Mouse (Mus musculus): Measurements from ENCODE around the gene Tppp2. TPM values are rescaled to one million over a fixed set of nuclear protein-coding genes. Genes with fewer than 3 reads are reported as not detected.

Tppp2 gene
- total RNA-seq, 2 experiments from 2014 or later: not detected

- intact Hi-C loops (cut with DNase I): loop anchor here (5.0 kb wide), 1 partner anchor 45 kb away; no protein-coding TSS in a partner anchor
- DNase-seq (ENCODE audit: low spot score in 2 of 2): no peak
Observed at GRCm38 (mm10) chr14:51932092-51933020, 14.1 kb downstream of the Tppp2 start.

GRCm38 (mm10) chr14:51939005-51939404 is 20.8 kb downstream of the Tppp2 start:
- no peak for DNase-seq (ENCODE audit: low spot score in 2 of 2)
- intact Hi-C loops (cut with DNase I): no loop called here

- no peak for DNase-seq (ENCODE audit: low spot score in 2 of 2)
- intact Hi-C loops (cut with DNase I): no loop called here
Observed at GRCm38 (mm10) chr14:51940944-51941560, 22.8 kb downstream of the Tppp2 start.

- intact Hi-C loops (cut with DNase I): no loop called here
- no peak for DNase-seq (ENCODE audit: low spot score in 2 of 2)
Observed at GRCm38 (mm10) chr14:51941577-51941976, 23.4 kb downstream of the Tppp2 start.

GRCm38 (mm10) chr14:51942236-51942635 is 24.0 kb downstream of the Tppp2 start:
- no peak for DNase-seq (ENCODE audit: low spot score in 2 of 2)
- intact Hi-C loops (cut with DNase I): no loop called here

- intact Hi-C loops (cut with DNase I): no loop called here
- DNase-seq (ENCODE audit: low spot score in 2 of 2): no peak
Observed at GRCm38 (mm10) chr14:51943336-51943735, 25.1 kb downstream of the Tppp2 start.

GRCm38 (mm10) chr14:51960316-51960715 is 42.1 kb downstream of the Tppp2 start:
- DNase-seq (ENCODE audit: low spot score in 2 of 2): no peak
- intact Hi-C loops (cut with DNase I): no loop called here

- intact Hi-C loops (cut with DNase I): no loop called here
Observed at GRCm38 (mm10) chr14:51967400-51967799, 49.2 kb downstream of the Tppp2 start.

More at GRCm38 (mm10) chr14:51967400-51967799, 49.2 kb downstream of the Tppp2 start:
- DNase-seq (ENCODE audit: low spot score in 2 of 2): no peak

Other genes starting within 250 kb of the Tppp2 start
- not detected for gene Gm17079, start 223.0 kb upstream of the Tppp2 start, total RNA-seq (2021)
- gene Gm5800, start 201.2 kb upstream of the Tppp2 start, total RNA-seq (2021): not detected
- not detected for gene Ang4, start 144.8 kb upstream of the Tppp2 start, total RNA-seq (2021)
- not detected for gene AY358078, start 118.4 kb upstream of the Tppp2 start, total RNA-seq (2021)
- gene Ear6, start 64.7 kb upstream of the Tppp2 start, total RNA-seq (2021): not detected
- 10 to 100 TPM; 26.0 to 33.8 TPM for gene Mettl17, start 33.6 kb upstream of the Tppp2 start, total RNA-seq (2021)
- gene Slc39a2, start 25.5 kb upstream of the Tppp2 start, total RNA-seq (2021): 1 to 10 TPM; 4.8 to 6.6 TPM
- 100 to 1,000 TPM; 694 to 748 TPM for gene Ndrg2, start 4.3 kb upstream of the Tppp2 start, total RNA-seq (2021)
- gene Rnase13, start 4.3 kb downstream of the Tppp2 start, total RNA-seq (2021): under 1 TPM in 1 of 2 experiments, not detected in 1; 0.32 TPM
- gene Arhgef40, start 66.3 kb downstream of the Tppp2 start, total RNA-seq (2021): 10 to 100 TPM; 26.3 to 28.5 TPM
- under 1 TPM in 1 of 2 experiments, not detected in 1; 0.60 TPM for gene Tmem253, start 97.2 kb downstream of the Tppp2 start, total RNA-seq (2021)
- gene Zfp219, start 102.3 kb downstream of the Tppp2 start, total RNA-seq (2021): 10 to 100 TPM; 32.0 to 36.3 TPM
- not detected for gene Olfr221, start 124.0 kb downstream of the Tppp2 start, total RNA-seq (2021)
- 100 to 1,000 TPM; 226 to 228 TPM for gene Hnrnpc, start 185.6 kb downstream of the Tppp2 start, total RNA-seq (2021)
- 1 to 10 TPM; 2.4 to 2.8 TPM for gene Rpgrip1, start 192.3 kb downstream of the Tppp2 start, total RNA-seq (2021)

Measured in left cerebral cortex, postnatal 25 days (tissue).